Mouse (Mus musculus): ENCODE data around the gene Nrxn1. TPM values are rescaled to one million over a fixed set of nuclear protein-coding genes. Genes with fewer than 3 reads are reported as not detected.
A peak's percentile ranks its signal among the peaks of the same experiment; 100 is the strongest.

Nrxn1 gene
- polyA plus RNA-seq, 1 experiment from 2014 or later = 6.1 TPM

DNA sequence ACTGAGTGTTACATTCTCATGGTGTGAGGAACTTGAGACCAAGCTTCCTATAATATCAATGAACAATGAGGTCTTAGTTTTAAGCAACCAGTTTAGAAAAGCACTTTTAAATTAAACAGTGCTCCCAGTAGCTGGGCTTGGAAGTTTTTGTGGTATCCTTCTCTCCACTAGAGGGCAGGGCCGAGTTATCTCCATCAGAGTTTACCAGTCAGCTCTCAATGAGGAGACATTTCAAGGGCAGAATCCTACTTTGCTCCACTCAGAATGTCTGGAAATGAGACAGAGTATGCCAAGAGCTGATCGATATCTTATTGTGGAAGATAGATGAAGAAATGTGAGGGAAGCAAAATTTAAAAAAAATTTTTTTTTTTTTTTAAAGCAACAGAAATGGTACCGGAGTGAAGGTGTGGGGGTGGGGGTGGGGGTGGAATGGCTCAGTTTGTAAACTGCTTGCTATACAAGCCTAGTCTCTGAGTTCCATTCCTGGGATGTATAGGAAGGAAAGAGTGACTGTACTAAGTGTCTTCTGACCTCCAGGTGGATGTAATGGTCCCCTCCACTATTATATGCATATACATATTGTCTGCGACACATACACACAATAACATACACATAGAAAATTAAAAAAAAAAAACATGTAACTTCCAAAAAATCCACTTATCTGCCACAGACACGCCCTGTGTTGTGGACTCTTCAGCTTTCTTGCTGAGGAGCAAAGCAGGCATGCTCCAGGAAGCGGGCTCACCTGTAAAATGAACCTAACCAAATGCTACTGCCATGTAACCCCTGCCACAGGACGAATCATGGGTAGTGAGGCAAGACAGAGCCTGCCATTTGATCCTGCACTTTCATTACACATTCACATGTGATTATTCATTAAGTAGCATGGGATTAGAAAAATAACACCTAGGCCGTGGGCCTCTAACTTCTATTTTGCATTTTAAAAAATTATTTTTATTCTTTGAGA, 283.4 kb downstream of the Nrxn1 start:
- no peaks in the 10 kb centered on the region for H3K9me3 ChIP-seq (ENCODE audit: control insufficient read depth, low read depth, low read length)
- H3K4me3 ChIP-seq (ENCODE audit: low read depth, low read length) = no peak overlapping the region
- no peaks in the 10 kb centered on the region for H3K4me1 ChIP-seq (ENCODE audit: control insufficient read depth, insufficient read depth, low read length)
- no peak overlapping the region for H3K4me2 ChIP-seq (replicated peaks; ENCODE audit: low read depth, low read length)
- no peaks in the 10 kb centered on the region for H3K36me3 ChIP-seq (ENCODE audit: control insufficient read depth, insufficient read depth, low read length)
- ATAC-seq (ENCODE audit: insufficient number of reproducible peaks, insufficient read depth, low FRiP score, low read depth) = peak; percentile 46; the same call in 1 of the 2 replicates
- H3K27ac ChIP-seq (ENCODE audit: low read length) = no peak overlapping the region
- H3K27me3 ChIP-seq (ENCODE audit: control insufficient read depth, insufficient read depth, low read length) = no peaks in the 10 kb centered on the region
- WGBS = 62% methylated on average over 8 of the region's 8 CpGs
- no peak overlapping the region for H3K9ac ChIP-seq (replicated peaks; ENCODE audit: low read depth, low read length)

DNA sequence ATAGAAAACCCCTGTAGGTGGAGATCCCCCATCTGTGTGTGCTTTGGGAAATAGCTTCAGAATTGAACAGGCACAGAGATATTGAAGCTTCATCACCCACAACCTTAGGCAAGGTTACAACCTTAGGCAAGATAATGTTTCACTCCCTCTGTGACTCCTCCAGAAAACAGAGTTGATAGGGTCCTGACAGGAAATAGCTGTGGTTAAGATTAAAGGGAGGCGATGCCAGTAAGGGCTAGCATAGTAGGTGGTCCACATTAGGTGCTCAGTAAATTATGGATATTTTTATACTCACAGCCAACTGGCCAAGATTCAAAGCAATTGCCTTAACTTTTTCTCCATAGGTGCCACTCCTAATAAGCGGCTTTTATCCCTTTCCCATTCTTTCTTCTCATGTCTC, 284.6 kb downstream of the Nrxn1 start:
- H3K9ac ChIP-seq (replicated peaks; ENCODE audit: low read depth, low read length) = no peak overlapping the region
- no peaks in the 10 kb centered on the region for H3K9me3 ChIP-seq (ENCODE audit: control insufficient read depth, low read depth, low read length)
- 75% methylated on average over 2 of the region's 2 CpGs for WGBS
- H3K4me3 ChIP-seq (ENCODE audit: low read depth, low read length) = no peak overlapping the region
- H3K27me3 ChIP-seq (ENCODE audit: control insufficient read depth, insufficient read depth, low read length) = no peaks in the 10 kb centered on the region
- no peaks in the 10 kb centered on the region for H3K36me3 ChIP-seq (ENCODE audit: control insufficient read depth, insufficient read depth, low read length)
- ATAC-seq (ENCODE audit: insufficient number of reproducible peaks, insufficient read depth, low FRiP score, low read depth) = no peak
- no peak overlapping the region for H3K4me2 ChIP-seq (replicated peaks; ENCODE audit: low read depth, low read length)
- no peak overlapping the region for H3K27ac ChIP-seq (ENCODE audit: low read length)
- H3K4me1 ChIP-seq (ENCODE audit: control insufficient read depth, insufficient read depth, low read length) = no peaks in the 10 kb centered on the region

DNA sequence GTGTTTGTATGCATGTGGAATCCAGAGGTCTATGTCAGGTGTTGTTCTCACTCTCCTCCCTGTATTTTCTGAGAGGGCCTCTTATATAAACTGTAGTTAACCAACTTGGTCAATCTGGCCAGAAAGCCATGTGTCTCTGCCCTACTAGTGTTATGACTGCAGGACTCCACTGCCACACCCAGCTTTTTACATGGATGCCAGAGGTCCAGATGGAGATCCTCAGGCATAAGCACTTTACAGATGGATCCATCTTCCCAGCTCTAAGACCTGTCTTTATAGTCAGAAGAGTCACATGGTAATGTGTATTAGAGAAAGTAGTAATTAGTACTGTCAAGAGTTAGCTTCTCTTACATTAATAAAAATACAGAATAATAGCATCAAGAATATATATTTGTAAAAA, 285.7 kb downstream of the Nrxn1 start:
- Histone ChIP-seq H3K36me3 (ENCODE audit: control insufficient read depth, insufficient read depth, low read length) (no peaks in the 10 kb centered on the region), H3K9me3 (ENCODE audit: control insufficient read depth, low read depth, low read length) (no peaks in the 10 kb centered on the region), H3K4me2 (replicated peaks; ENCODE audit: low read depth, low read length) (no peak overlapping the region), H3K4me3 (ENCODE audit: low read depth, low read length) (no peak overlapping the region), H3K27ac (ENCODE audit: low read length) (no peak overlapping the region), H3K27me3 (ENCODE audit: control insufficient read depth, insufficient read depth, low read length) (no peaks in the 10 kb centered on the region), H3K4me1 (ENCODE audit: control insufficient read depth, insufficient read depth, low read length) (no peaks in the 10 kb centered on the region), H3K9ac (replicated peaks; ENCODE audit: low read depth, low read length) (no peak overlapping the region)
- ATAC-seq (ENCODE audit: insufficient number of reproducible peaks, insufficient read depth, low FRiP score, low read depth) = no peak

DNA sequence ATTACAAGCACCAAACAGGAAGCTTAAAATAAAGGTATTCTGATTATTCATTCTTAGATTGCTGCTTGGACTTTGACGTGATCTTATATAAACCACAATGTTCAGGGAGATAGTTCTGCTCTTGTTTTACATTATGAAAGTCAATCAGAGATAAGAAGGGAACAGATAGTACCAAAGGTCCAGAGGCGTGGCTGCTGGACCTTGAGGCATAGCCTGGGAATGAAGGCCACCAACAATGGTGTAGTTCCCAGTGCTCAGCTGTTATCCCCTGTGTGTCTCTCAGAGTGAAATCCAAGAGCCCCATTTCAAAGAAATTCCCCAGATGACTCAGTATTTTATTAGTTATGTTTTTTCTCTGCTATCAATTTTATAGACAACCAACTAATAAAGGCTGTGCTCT, 294.2 kb downstream of the Nrxn1 start:
- Histone ChIP-seq H3K4me2 (replicated peaks; ENCODE audit: low read depth, low read length) (no peak overlapping the region), H3K27ac (ENCODE audit: low read length) (no peak overlapping the region), H3K27me3 (ENCODE audit: control insufficient read depth, insufficient read depth, low read length) (no peaks in the 10 kb centered on the region), H3K36me3 (ENCODE audit: control insufficient read depth, insufficient read depth, low read length) (no peaks in the 10 kb centered on the region), H3K9ac (replicated peaks; ENCODE audit: low read depth, low read length) (no peak overlapping the region), H3K4me1 (ENCODE audit: control insufficient read depth, insufficient read depth, low read length) (no peaks in the 10 kb centered on the region), H3K4me3 (ENCODE audit: low read depth, low read length) (no peak overlapping the region), H3K9me3 (ENCODE audit: control insufficient read depth, low read depth, low read length) (no peaks in the 10 kb centered on the region)
- ATAC-seq (ENCODE audit: insufficient number of reproducible peaks, insufficient read depth, low FRiP score, low read depth) = no peak
- WGBS = 77% methylated on average over 2 of the region's 2 CpGs

DNA sequence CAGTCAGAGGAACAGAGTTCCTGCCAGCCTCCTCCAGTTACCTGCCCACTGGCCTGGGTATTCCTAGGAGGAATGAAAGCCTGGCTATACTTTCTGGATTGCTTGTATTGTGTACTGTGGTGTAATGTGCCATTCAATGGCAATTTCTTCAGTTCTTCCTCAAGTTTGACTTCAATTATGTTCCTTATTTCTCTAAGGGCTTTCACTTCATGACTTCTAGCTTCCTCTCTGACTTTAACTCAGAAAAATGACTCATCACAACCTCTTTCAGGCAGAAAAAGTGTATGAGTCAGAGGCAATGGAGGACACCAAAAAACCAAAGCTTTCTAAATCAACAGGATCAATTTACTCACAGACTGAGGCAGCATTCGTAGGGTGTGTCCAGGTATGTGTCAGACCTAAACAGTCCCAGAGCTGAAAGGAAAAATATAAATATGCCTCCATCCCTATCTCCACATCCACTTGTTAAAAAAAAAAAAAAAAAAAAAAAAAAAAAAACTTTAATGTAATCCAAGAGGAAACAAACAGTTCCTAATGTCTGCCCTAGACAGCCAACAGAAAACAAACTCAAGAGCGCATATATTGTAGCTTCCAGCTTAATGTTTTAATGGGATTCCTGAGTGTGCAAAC, 295.1 kb downstream of the Nrxn1 start:
- H3K4me1 ChIP-seq (ENCODE audit: control insufficient read depth, insufficient read depth, low read length) = no peaks in the 10 kb centered on the region
- no peak overlapping the region for H3K9ac ChIP-seq (replicated peaks; ENCODE audit: low read depth, low read length)
- H3K27me3 ChIP-seq (ENCODE audit: control insufficient read depth, insufficient read depth, low read length) = no peaks in the 10 kb centered on the region
- no peak overlapping the region for H3K4me2 ChIP-seq (replicated peaks; ENCODE audit: low read depth, low read length)
- no peak overlapping the region for H3K27ac ChIP-seq (ENCODE audit: low read length)
- no peak overlapping the region for H3K4me3 ChIP-seq (ENCODE audit: low read depth, low read length)
- WGBS = 94% methylated on average over 2 of the region's 2 CpGs
- no peaks in the 10 kb centered on the region for H3K9me3 ChIP-seq (ENCODE audit: control insufficient read depth, low read depth, low read length)
- no peak for ATAC-seq (ENCODE audit: insufficient number of reproducible peaks, insufficient read depth, low FRiP score, low read depth)
- no peaks in the 10 kb centered on the region for H3K36me3 ChIP-seq (ENCODE audit: control insufficient read depth, insufficient read depth, low read length)

DNA sequence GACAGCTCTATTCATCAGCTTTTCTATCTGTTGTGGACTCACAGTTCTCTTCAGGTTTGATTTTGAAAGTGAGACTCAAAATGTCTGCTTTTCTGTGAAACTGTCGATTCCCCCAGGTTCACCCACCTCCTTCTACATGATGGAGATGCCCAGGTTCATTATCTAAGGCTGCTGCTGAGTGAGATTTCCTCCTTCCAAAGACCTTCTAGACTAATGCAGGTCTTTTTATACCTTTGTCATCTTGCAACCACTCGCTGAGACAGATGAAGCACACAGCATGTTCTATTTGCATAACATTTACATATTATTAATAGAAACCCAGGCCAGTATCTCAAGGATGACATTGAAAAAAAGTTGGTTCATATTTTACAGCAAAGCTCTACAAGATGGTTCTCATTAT, 295.9 kb downstream of the Nrxn1 start:
- H3K4me2 ChIP-seq (replicated peaks; ENCODE audit: low read depth, low read length) = no peak overlapping the region
- ATAC-seq (ENCODE audit: insufficient number of reproducible peaks, insufficient read depth, low FRiP score, low read depth) = no peak
- H3K36me3 ChIP-seq (ENCODE audit: control insufficient read depth, insufficient read depth, low read length) = no peaks in the 10 kb centered on the region
- no peak overlapping the region for H3K4me3 ChIP-seq (ENCODE audit: low read depth, low read length)
- no peaks in the 10 kb centered on the region for H3K4me1 ChIP-seq (ENCODE audit: control insufficient read depth, insufficient read depth, low read length)
- 77% methylated on average over 2 of the region's 2 CpGs for WGBS
- no peaks in the 10 kb centered on the region for H3K27me3 ChIP-seq (ENCODE audit: control insufficient read depth, insufficient read depth, low read length)
- no peak overlapping the region for H3K27ac ChIP-seq (ENCODE audit: low read length)
- H3K9me3 ChIP-seq (ENCODE audit: control insufficient read depth, low read depth, low read length) = no peaks in the 10 kb centered on the region
- H3K9ac ChIP-seq (replicated peaks; ENCODE audit: low read depth, low read length) = no peak overlapping the region

DNA sequence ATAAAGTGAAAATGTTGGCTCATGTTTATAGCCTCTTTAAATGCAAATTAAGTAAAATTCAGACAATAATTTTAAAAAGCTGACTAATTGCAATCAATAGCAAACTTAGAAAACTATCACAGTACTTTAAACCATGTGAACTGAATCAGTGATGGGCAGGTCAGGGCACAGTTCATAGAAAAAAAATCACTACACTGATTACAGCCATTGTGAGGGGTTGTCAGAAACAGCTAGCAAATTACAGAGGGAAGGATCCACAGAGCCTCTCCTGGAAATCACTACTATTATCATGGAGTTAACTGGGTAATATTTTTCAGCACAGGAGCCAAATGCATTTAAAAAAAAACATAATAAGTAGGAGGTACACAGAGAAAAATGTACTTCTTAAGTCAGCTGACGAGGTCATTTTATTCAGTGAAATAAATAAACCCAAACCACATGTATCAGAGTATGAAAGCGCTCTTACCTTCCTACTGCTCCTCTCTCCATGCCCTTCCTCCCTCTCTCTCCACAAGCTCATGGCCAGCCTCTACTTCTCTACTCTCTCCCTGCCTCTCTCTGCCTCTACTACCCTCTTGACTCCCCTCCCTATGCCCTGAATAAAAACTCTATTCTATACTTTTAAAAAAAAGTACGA, 304.3 kb downstream of the Nrxn1 start:
- Histone ChIP-seq H3K36me3 (ENCODE audit: control insufficient read depth, insufficient read depth, low read length) (no peaks in the 10 kb centered on the region), H3K4me3 (ENCODE audit: low read depth, low read length) (no peak overlapping the region), H3K27ac (ENCODE audit: low read length) (no peak overlapping the region), H3K27me3 (ENCODE audit: control insufficient read depth, insufficient read depth, low read length) (no peaks in the 10 kb centered on the region), H3K9me3 (ENCODE audit: control insufficient read depth, low read depth, low read length) (no peaks in the 10 kb centered on the region), H3K4me2 (replicated peaks; ENCODE audit: low read depth, low read length) (no peak overlapping the region), H3K4me1 (ENCODE audit: control insufficient read depth, insufficient read depth, low read length) (no peaks in the 10 kb centered on the region), H3K9ac (replicated peaks; ENCODE audit: low read depth, low read length) (no peak overlapping the region)
- ATAC-seq (ENCODE audit: insufficient number of reproducible peaks, insufficient read depth, low FRiP score, low read depth) = no peak
- 76% methylated on average over 3 of the region's 3 CpGs for WGBS

DNA sequence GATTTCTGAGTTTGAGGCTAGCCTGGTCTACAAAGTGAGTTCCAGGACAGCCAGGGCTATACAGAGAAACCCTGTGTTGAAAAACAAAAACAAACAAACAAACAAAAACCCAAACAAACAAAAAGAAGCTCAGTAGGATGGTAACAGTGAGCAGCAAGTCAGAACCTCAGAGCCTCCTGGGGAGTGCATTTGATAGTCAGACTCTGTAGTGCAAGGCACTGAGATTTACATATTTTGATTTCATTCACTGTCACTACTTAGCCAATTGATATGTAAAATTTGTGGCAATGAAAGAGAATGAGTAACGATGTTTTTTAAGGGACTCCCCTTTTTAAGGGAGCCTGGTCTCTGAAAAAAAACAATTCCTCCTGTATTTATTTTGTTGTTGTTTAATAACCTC, 304.8 kb downstream of the Nrxn1 start:
- Histone ChIP-seq H3K4me2 (replicated peaks; ENCODE audit: low read depth, low read length) (no peak overlapping the region), H3K9me3 (ENCODE audit: control insufficient read depth, low read depth, low read length) (no peaks in the 10 kb centered on the region), H3K4me1 (ENCODE audit: control insufficient read depth, insufficient read depth, low read length) (no peaks in the 10 kb centered on the region), H3K36me3 (ENCODE audit: control insufficient read depth, insufficient read depth, low read length) (no peaks in the 10 kb centered on the region), H3K4me3 (ENCODE audit: low read depth, low read length) (no peak overlapping the region), H3K27ac (ENCODE audit: low read length) (no peak overlapping the region), H3K9ac (replicated peaks; ENCODE audit: low read depth, low read length) (no peak overlapping the region), H3K27me3 (ENCODE audit: control insufficient read depth, insufficient read depth, low read length) (no peaks in the 10 kb centered on the region)
- 47% methylated on average over 1 of the region's 1 CpGs for WGBS
- no peak for ATAC-seq (ENCODE audit: insufficient number of reproducible peaks, insufficient read depth, low FRiP score, low read depth)

Data from stomach, embryonic 14.5 days (tissue).